In the genomic region with DNA sequence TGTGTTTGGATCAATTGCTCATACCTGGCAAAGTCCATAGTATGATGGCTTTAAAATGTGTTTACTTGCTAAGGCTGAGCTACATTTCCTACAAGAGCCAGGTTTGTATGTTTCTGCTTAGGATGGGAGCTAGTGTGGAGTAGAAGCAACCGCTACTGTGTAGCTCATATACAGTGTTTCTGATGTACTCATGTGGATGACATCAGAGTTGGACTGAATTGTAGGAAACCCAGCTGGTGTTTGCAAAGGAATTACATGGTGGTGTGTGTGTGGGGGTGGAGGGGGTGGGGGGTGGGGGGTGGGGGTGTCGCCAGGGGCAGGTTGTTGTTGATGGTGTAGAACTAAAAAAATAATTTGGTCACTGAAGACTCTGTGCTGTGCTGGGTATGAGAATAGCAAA, we compare ENCODE assay signal across 17 mouse cellular contexts.
"Had no signal": no experiment of that assay in that cellular context is flagged by ENCODE, and none has a peak within 500 bp of the region (broad histone marks: within the 10 kb centered on the region; RNA-seq: fewer than 3 reads in every experiment).

No protein-coding gene starts in this region.

- ATAC-seq: lung, postnatal 0 days; midbrain, embryonic 13.5 days; midbrain, embryonic 15.5 days had no signal

- H3K36me3 ChIP-seq: lung, embryonic 15.5 days; midbrain, embryonic 13.5 days; midbrain, embryonic 15.5 days; neural tube, embryonic 12.5 days; stomach, embryonic 15.5 days had no signal

- H3K4me2 ChIP-seq: lung, embryonic 15.5 days; midbrain, embryonic 11.5 days; midbrain, embryonic 13.5 days; midbrain, embryonic 15.5 days; neural tube, embryonic 12.5 days; stomach, embryonic 15.5 days had no signal

- H3K9me3 ChIP-seq: lung, embryonic 15.5 days; megakaryocyte, embryonic 14.5 days; midbrain, embryonic 13.5 days; midbrain, embryonic 15.5 days; neural tube, embryonic 12.5 days; stomach, embryonic 15.5 days had no signal

- H3K27ac ChIP-seq: lung, embryonic 15.5 days; macrophage; midbrain, embryonic 13.5 days; midbrain, embryonic 15.5 days; neural tube, embryonic 12.5 days; stomach, embryonic 15.5 days; stomach, postnatal 0 days had no signal

- H3K4me3 ChIP-seq: lung, embryonic 15.5 days; megakaryocyte, embryonic 14.5 days; midbrain, embryonic 13.5 days; midbrain, embryonic 15.5 days; neural tube, embryonic 12.5 days; stomach, embryonic 15.5 days had no signal

- DNase-seq: lung, adult 2 months; lung, postnatal 14 days; lung, postnatal 36 days; right cerebral cortex, postnatal 14 days; thymus, adult 2 months; thymus, postnatal 25 days; thymus, postnatal 4 days had no signal

- H3K9ac ChIP-seq: lung, embryonic 15.5 days; midbrain, embryonic 13.5 days; midbrain, embryonic 15.5 days; neural tube, embryonic 12.5 days; stomach, embryonic 15.5 days had no signal

- H3K4me1 ChIP-seq: lung, embryonic 15.5 days; megakaryocyte, embryonic 14.5 days; midbrain, embryonic 13.5 days; midbrain, embryonic 15.5 days; neural tube, embryonic 12.5 days; stomach, embryonic 15.5 days had no signal

- H3K27me3 ChIP-seq: lung, embryonic 15.5 days; megakaryocyte, embryonic 14.5 days; midbrain, embryonic 13.5 days; midbrain, embryonic 15.5 days; neural tube, embryonic 12.5 days; stomach, embryonic 15.5 days had no signal
